Mouse (Mus musculus) intestine, postnatal 0 days (tissue): ENCODE data around the gene Camk1d. TPM values are rescaled to one million over a fixed set of nuclear protein-coding genes. Genes with fewer than 3 reads are reported as not detected.
"Not testable (repeated sequence)": the region's sequence is repeated elsewhere in the genome, so short reads cannot be mapped to it uniquely, and the experiment has no call there.

Experiments
- ATAC-seq: fragments of 200-750 bp; cut with Nextera tagmentation; 2 replicates; pipeline ENCODE4 v1.8.0; 2017; ENCODE audit warnings: mild to moderate bottlenecking, moderate TSS enrichment, moderate library complexity
- H3K27ac ChIP-seq: fragments of 300-500 bp; sonication (generic); 2 replicates; pipeline ENCODE4 v1.5.1; 2014; ENCODE audit warnings: mild to moderate bottlenecking, low read depth, low read length, moderate library complexity
- H3K27me3 ChIP-seq: fragments of 300-500 bp; sonication (generic); replicated peaks from 2 replicates; pipeline ENCODE4 v1.6.1; 2014; ENCODE audit warnings: low read length, mixed read lengths; ENCODE audit not compliant: control insufficient read depth, insufficient read depth
- H3K36me3 ChIP-seq: fragments of 300-500 bp; sonication (generic); 2 replicates; pipeline ENCODE4 v1.6.1; 2014; ENCODE audit warnings: mild to moderate bottlenecking, moderate library complexity; ENCODE audit not compliant: control insufficient read depth, insufficient read depth
- H3K4me1 ChIP-seq: fragments of 300-500 bp; sonication (generic); replicated peaks from 2 replicates; pipeline ENCODE4 v1.6.1; 2014; ENCODE audit warnings: antibody characterized with exemption, low read length, mixed read lengths; ENCODE audit not compliant: control insufficient read depth, insufficient read depth
- H3K4me2 ChIP-seq: fragments of 300-500 bp; sonication (generic); replicated peaks from 2 replicates; pipeline ENCODE4 v1.6.1; 2014; ENCODE audit warnings: low read depth, mild to moderate bottlenecking, moderate library complexity
- H3K4me3 ChIP-seq: fragments of 300-500 bp; sonication (generic); 2 replicates; pipeline ENCODE4 v1.5.1; 2014; ENCODE audit warnings: low read depth, low read length
- H3K9ac ChIP-seq: fragments of 300-500 bp; sonication (generic); 2 replicates; pipeline ENCODE4 v1.6.1; 2014; ENCODE audit warnings: mild to moderate bottlenecking, low read depth, low read length
- H3K9me3 ChIP-seq: fragments of 300-500 bp; sonication (generic); 2 replicates; pipeline ENCODE4 v1.6.1; 2016; ENCODE audit warnings: mixed run types; ENCODE audit not compliant: control insufficient read depth
- CTCF ChIP-seq: sonication (generic); IDR thresholded peaks from 2 replicates; pipeline ENCODE4 v1.5.1; 2016; ENCODE audit warnings: low read depth, mild to moderate bottlenecking, control low read depth, antibody characterized with exemption, moderate library complexity
- WGBS: fragments of 180-500 bp; shearing (Covaris S2); extraction: QIAGEN DNeasy Blood & Tissue Kit; methylation state at CpG from one replicate; pipeline ENCODE4 v1.1.7; 2014; 5-methylcytosine and 5-hydroxymethylcytosine counted together
- polyA plus RNA-seq: library from polyadenylated mRNA; unstranded; fragments of >200 nt; fragmentation: Nextera tagmentation; extraction: Ambion mirVana; gene quantifications from 2 replicates; pipeline ENCODE4 v1.2.1, GENCODE M21; 2015

Camk1d gene
- polyA plus RNA-seq, 1 experiment from 2014 or later = 11.3 TPM

GRCm38 (mm10) chr2:5607920-5608841, 106.1 kb downstream of the Camk1d start:
- WGBS = 77% methylated on average over 11 of the region's 11 CpGs
- Histone ChIP-seq H3K27ac (no peak overlapping the region), H3K9me3 (no peaks in the 10 kb centered on the region), H3K36me3 (no peaks in the 10 kb centered on the region), H3K4me1 (peaks cover 8% of the 10 kb centered on the region; the same call in 1 of the 2 replicates), H3K27me3 (no peaks in the 10 kb centered on the region), H3K9ac (no peak overlapping the region), H3K4me3 (no peak overlapping the region), H3K4me2 (no peak overlapping the region)
- ATAC-seq = no peak
- TF ChIP-seq CTCF = no peak

GRCm38 (mm10) chr2:5605849-5606248, 108.5 kb downstream of the Camk1d start:
- H3K4me3 ChIP-seq = no peak overlapping the region
- H3K36me3 ChIP-seq = no peaks in the 10 kb centered on the region
- no peak for TF ChIP-seq CTCF
- 48% methylated on average over 3 of the region's 3 CpGs for WGBS
- peaks cover 11% of the 10 kb centered on the region; the same call in 1 of the 2 replicates for H3K4me1 ChIP-seq
- peak overlapping the region; percentile 50; the same call in 1 of the 2 replicates for H3K27ac ChIP-seq
- no peak for ATAC-seq
- H3K9ac ChIP-seq = no peak overlapping the region
- H3K27me3 ChIP-seq = no peaks in the 10 kb centered on the region
- no peaks in the 10 kb centered on the region for H3K9me3 ChIP-seq
- H3K4me2 ChIP-seq = 0 out of 2 replicates have a peak overlapping the region, but pooled peaks have one; percentile 21

- no peak for TF ChIP-seq CTCF
- no peak for ATAC-seq
- peaks cover 21% of the 10 kb centered on the region for H3K4me1 ChIP-seq
- H3K27me3 ChIP-seq = no peaks in the 10 kb centered on the region
- H3K36me3 ChIP-seq = no peaks in the 10 kb centered on the region
- 54% methylated on average over 1 of the region's 1 CpGs for WGBS
- H3K9me3 ChIP-seq = no peaks in the 10 kb centered on the region
- H3K9ac ChIP-seq = no peak overlapping the region
- H3K4me2 ChIP-seq = no peak overlapping the region
- no peak overlapping the region for H3K4me3 ChIP-seq
- H3K27ac ChIP-seq = no peak overlapping the region
Observed at GRCm38 (mm10) chr2:5602044-5602443, 112.3 kb downstream of the Camk1d start.

GRCm38 (mm10) chr2:5601243-5601642, 113.1 kb downstream of the Camk1d start:
- Histone ChIP-seq H3K4me2 (0 out of 2 replicates have a peak overlapping the region, but pooled peaks have one; percentile 9), H3K4me1 (peaks cover 21% of the 10 kb centered on the region), H3K27ac (peak overlapping the region; percentile 76; the same call in 1 of the 2 replicates)
- not testable (repeated sequence) for H3K4me3 ChIP-seq, H3K9ac ChIP-seq, H3K9me3 ChIP-seq, H3K27me3 ChIP-seq, H3K36me3 ChIP-seq
- 0% methylated on average over 2 of the region's 2 CpGs for WGBS
- ATAC-seq = 0 out of 2 replicates have a peak, but pooled peaks have one; percentile 14

GRCm38 (mm10) chr2:5600183-5600962, 113.9 kb downstream of the Camk1d start:
- H3K27ac ChIP-seq = peak overlapping the region; percentile 76
- peak; percentile 88 for ATAC-seq
- H3K36me3 ChIP-seq = no peaks in the 10 kb centered on the region
- H3K4me2 ChIP-seq = peak overlapping the region; percentile 17
- no peaks in the 10 kb centered on the region for H3K27me3 ChIP-seq
- no peak overlapping the region for H3K4me3 ChIP-seq
- H3K9ac ChIP-seq = no peak overlapping the region
- H3K4me1 ChIP-seq = peaks cover 21% of the 10 kb centered on the region
- TF ChIP-seq CTCF = no peak
- WGBS = 43% methylated on average over 8 of the region's 8 CpGs
- no peaks in the 10 kb centered on the region for H3K9me3 ChIP-seq

- H3K4me1 ChIP-seq = peaks cover 21% of the 10 kb centered on the region
- no peaks in the 10 kb centered on the region for H3K9me3 ChIP-seq
- H3K4me3 ChIP-seq = no peak overlapping the region
- H3K4me2 ChIP-seq = no peak overlapping the region
- TF ChIP-seq CTCF = no peak
- peak overlapping the region; percentile 78 for H3K27ac ChIP-seq
- H3K36me3 ChIP-seq = no peaks in the 10 kb centered on the region
- ATAC-seq = peak; percentile 34
- no peaks in the 10 kb centered on the region for H3K27me3 ChIP-seq
- no peak overlapping the region for H3K9ac ChIP-seq
- 28% methylated on average over 4 of the region's 4 CpGs for WGBS
Observed at GRCm38 (mm10) chr2:5599713-5600112, 114.6 kb downstream of the Camk1d start.
